Mouse (Mus musculus) spleen, postnatal 36 days (tissue): ENCODE data around the gene Gpr61.

Experiments
- DNase-seq, 2 experiments: peaks; one replicate each; pipeline ENCODE4 v3.0.0; 2022; ENCODE audit warnings: low spot score in 2 of 2, mixed read lengths in 1 of 2

The Gpr61 gene

GRCm38 (mm10) chr3:108131216-108131615 is 23.5 kb downstream of the Gpr61 start:
- DNase-seq = no peak

GRCm38 (mm10) chr3:108129804-108130203 is 24.9 kb downstream of the Gpr61 start:
- no peak for DNase-seq

- no peak for DNase-seq
Observed at GRCm38 (mm10) chr3:108129367-108129766, 25.3 kb downstream of the Gpr61 start.

GRCm38 (mm10) chr3:108128520-108128919 is 26.2 kb downstream of the Gpr61 start:
- DNase-seq = no peak

- no peak for DNase-seq
Observed at GRCm38 (mm10) chr3:108126327-108126726, 28.4 kb downstream of the Gpr61 start.

GRCm38 (mm10) chr3:108124131-108124530 is 30.6 kb downstream of the Gpr61 start:
- no peak for DNase-seq

GRCm38 (mm10) chr3:108123242-108123641 is 31.4 kb downstream of the Gpr61 start:
- no peak for DNase-seq

- no peak for DNase-seq
Observed at GRCm38 (mm10) chr3:108121101-108121500, 33.6 kb downstream of the Gpr61 start.

- DNase-seq = no peak
Observed at GRCm38 (mm10) chr3:108117465-108117864, 37.2 kb downstream of the Gpr61 start.

GRCm38 (mm10) chr3:108113591-108114289 is 40.9 kb downstream of the Gpr61 start:
- no peak for DNase-seq

GRCm38 (mm10) chr3:108112666-108113065 is 42.0 kb downstream of the Gpr61 start:
- DNase-seq = no peak

- no peak for DNase-seq
Observed at GRCm38 (mm10) chr3:108112246-108112645, 42.4 kb downstream of the Gpr61 start.

GRCm38 (mm10) chr3:108111320-108111719 is 43.4 kb downstream of the Gpr61 start:
- DNase-seq = no peak

GRCm38 (mm10) chr3:108105281-108105680 is 49.4 kb downstream of the Gpr61 start:
- DNase-seq = no peak

GRCm38 (mm10) chr3:108102075-108102474 is 52.6 kb downstream of the Gpr61 start:
- no peak for DNase-seq

GRCm38 (mm10) chr3:108101594-108101993 is 53.1 kb downstream of the Gpr61 start:
- no peak for DNase-seq
